Mouse (Mus musculus) embryonic facial prominence, embryonic 13.5 days (tissue): ENCODE results near the gene Itpr1. TPM values are rescaled to one million over a fixed set of nuclear protein-coding genes. Genes with fewer than 3 reads are reported as not detected.

ENCODE experiments used
- ATAC-seq: fragments of 200-750 bp; cut with Nextera tagmentation; 2 replicates; pipeline ENCODE4 v1.8.0; 2017; ENCODE audit warnings: low read depth; ENCODE audit not compliant: insufficient number of reproducible peaks, insufficient read depth, low FRiP score, low TSS enrichment
- H3K27ac ChIP-seq: fragments of 300-500 bp; sonication (generic); 2 replicates; pipeline ENCODE4 v1.5.1; 2015; ENCODE audit warnings: moderate library complexity, mild to moderate bottlenecking, inconsistent platforms
- H3K27me3 ChIP-seq: fragments of 300-500 bp; sonication (generic); 2 replicates; pipeline ENCODE4 v1.6.1; 2015; ENCODE audit warnings: mild to moderate bottlenecking, inconsistent platforms
- H3K36me3 ChIP-seq: fragments of 300-500 bp; sonication (generic); 2 replicates; pipeline ENCODE4 v1.6.1; 2015; ENCODE audit warnings: mild to moderate bottlenecking, inconsistent platforms
- H3K4me1 ChIP-seq: fragments of 300-500 bp; sonication (generic); 2 replicates; pipeline ENCODE4 v1.6.1; 2015; ENCODE audit warnings: inconsistent platforms
- H3K4me2 ChIP-seq: fragments of 300-500 bp; sonication (generic); 2 replicates; pipeline ENCODE4 v1.6.1; 2015; ENCODE audit warnings: moderate library complexity, mild to moderate bottlenecking, inconsistent platforms
- H3K4me3 ChIP-seq: fragments of 300-500 bp; sonication (generic); 2 replicates; pipeline ENCODE4 v1.5.1; 2015; ENCODE audit warnings: mild to moderate bottlenecking, inconsistent platforms
- H3K9ac ChIP-seq: fragments of 300-500 bp; sonication (generic); 2 replicates; pipeline ENCODE4 v1.6.1; 2015; ENCODE audit warnings: mild to moderate bottlenecking, inconsistent platforms
- H3K9me3 ChIP-seq: fragments of 300-500 bp; sonication (generic); 2 replicates; pipeline ENCODE4 v1.6.1; 2016; ENCODE audit warnings: inconsistent platforms
- WGBS: fragments of 180-500 bp; shearing (Covaris S2); methylation state at CpG from one replicate; pipeline ENCODE4 v1.1.7; 2015; ENCODE audit warnings: mixed read lengths; 5-methylcytosine and 5-hydroxymethylcytosine counted together
- polyA plus RNA-seq: library from polyadenylated mRNA; unstranded; fragments of >200 nt; fragmentation: Nextera tagmentation; extraction: Ambion mirVana; gene quantifications from 2 replicates; pipeline ENCODE4 v1.2.1, GENCODE M21; 2015

Gene Itpr1
- polyA plus RNA-seq, 1 experiment from 2014 or later = 7.8 TPM

DNA sequence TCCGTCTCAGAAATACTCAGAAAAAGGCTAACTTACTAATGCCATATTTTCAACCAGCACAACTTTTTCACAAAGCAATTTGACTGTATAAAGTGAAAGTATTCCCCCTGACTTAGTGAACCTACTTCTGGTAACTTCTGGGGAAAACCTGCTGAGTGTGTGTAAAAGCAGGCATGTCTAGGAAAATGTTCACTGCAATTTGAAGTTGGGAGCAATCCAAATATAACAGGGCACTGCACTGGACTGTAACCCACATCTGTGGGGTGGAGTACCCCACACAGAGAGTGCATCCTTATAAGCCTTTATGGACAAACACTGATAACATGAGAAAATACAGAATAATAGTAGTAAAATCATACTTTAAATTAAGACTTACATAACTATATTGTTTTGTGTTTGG lies 303.4 kb downstream of the Itpr1 start:
- no peaks in the 10 kb centered on the region for H3K9me3 ChIP-seq
- H3K27ac ChIP-seq = no peak overlapping the region
- 66% methylated on average over 1 of the region's 1 CpGs for WGBS
- no peak for ATAC-seq
- H3K4me3 ChIP-seq = no peak overlapping the region
- no peak overlapping the region for H3K4me2 ChIP-seq
- H3K9ac ChIP-seq = no peak overlapping the region
- H3K27me3 ChIP-seq = no peaks in the 10 kb centered on the region
- peaks cover 8% of the 10 kb centered on the region; the same call in 1 of the 2 replicates for H3K36me3 ChIP-seq
- peaks cover 12% of the 10 kb centered on the region for H3K4me1 ChIP-seq

DNA sequence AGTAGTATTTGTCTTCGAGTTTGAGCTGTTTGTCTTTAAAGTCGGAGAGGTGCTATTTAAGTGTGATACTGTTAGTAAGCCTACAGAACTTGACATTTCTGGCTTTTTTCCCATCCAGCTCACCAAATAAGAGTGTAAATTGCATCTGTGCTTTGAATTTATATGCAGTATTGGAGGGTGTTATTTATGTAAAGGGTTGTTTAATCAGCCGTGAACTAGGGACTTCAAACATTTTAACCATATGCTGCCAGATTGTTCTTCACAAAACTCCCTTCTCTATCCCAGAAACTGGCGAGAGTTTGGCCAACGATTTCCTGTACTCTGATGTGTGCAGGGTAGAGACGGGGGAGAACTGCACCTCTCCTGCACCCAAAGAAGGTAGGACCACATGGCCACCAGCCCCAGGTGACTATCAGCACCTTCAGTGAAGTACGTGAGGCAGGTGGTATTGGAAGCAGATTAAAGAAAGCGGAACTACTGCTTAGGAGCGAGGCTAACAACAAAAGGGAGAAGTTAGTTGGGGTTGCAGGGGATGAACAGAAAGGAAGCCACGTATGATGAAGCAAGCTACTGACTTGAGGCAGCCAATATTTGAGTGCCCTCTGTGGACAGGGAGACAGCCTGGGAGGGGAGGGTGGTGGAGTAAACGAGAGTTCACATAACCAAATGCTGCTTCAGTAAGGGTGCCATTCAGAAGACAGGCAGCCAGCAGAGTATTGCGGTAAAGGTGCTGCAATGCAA lies 304.5 kb downstream of the Itpr1 start:
- Histone ChIP-seq H3K4me2 (no peak overlapping the region), H3K4me1 (peaks cover 12% of the 10 kb centered on the region), H3K27ac (no peak overlapping the region), H3K4me3 (no peak overlapping the region), H3K36me3 (peaks cover 8% of the 10 kb centered on the region; the same call in 1 of the 2 replicates), H3K9me3 (no peaks in the 10 kb centered on the region), H3K27me3 (no peaks in the 10 kb centered on the region), H3K9ac (no peak overlapping the region)
- 80% methylated on average over 12 of the region's 12 CpGs for WGBS
- ATAC-seq = no peak

GRCm38 (mm10) chr6:108517986-108518385 lies 305.1 kb downstream of the Itpr1 start:
- no peak overlapping the region for H3K27ac ChIP-seq
- no peak for ATAC-seq
- H3K9ac ChIP-seq = no peak overlapping the region
- H3K9me3 ChIP-seq = no peaks in the 10 kb centered on the region
- WGBS = 97% methylated on average over 1 of the region's 1 CpGs
- H3K36me3 ChIP-seq = peaks cover 8% of the 10 kb centered on the region; the same call in 1 of the 2 replicates
- H3K27me3 ChIP-seq = no peaks in the 10 kb centered on the region
- H3K4me2 ChIP-seq = no peak overlapping the region
- H3K4me1 ChIP-seq = peaks cover 12% of the 10 kb centered on the region
- no peak overlapping the region for H3K4me3 ChIP-seq

DNA sequence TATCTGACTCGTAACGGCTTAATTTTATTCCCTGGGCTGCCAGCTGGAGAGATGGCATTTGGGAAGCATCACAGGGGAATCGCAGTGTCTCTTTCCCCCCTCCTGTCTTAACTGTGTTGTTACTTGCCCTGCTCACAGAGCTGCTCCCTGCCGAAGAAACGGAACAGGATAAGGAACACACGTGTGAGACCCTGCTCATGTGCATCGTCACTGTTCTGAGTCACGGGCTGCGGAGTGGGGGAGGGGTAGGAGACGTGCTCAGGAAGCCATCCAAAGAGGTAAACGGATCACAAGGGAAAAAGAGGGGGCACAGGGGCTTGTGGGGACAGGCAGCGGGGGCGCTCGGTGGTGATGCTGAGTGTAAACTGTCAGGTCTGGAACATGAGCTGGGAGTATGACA lies 305.7 kb downstream of the Itpr1 start:
- no peak overlapping the region for H3K27ac ChIP-seq
- WGBS = 45% methylated on average over 14 of the region's 14 CpGs
- peaks cover 12% of the 10 kb centered on the region for H3K4me1 ChIP-seq
- ATAC-seq = no peak
- H3K27me3 ChIP-seq = no peaks in the 10 kb centered on the region
- H3K9me3 ChIP-seq = no peaks in the 10 kb centered on the region
- H3K4me3 ChIP-seq = no peak overlapping the region
- peaks cover 12% of the 10 kb centered on the region for H3K36me3 ChIP-seq
- H3K4me2 ChIP-seq = peak overlapping the region; percentile 31; the same call in 1 of the 2 replicates
- H3K9ac ChIP-seq = no peak overlapping the region

DNA sequence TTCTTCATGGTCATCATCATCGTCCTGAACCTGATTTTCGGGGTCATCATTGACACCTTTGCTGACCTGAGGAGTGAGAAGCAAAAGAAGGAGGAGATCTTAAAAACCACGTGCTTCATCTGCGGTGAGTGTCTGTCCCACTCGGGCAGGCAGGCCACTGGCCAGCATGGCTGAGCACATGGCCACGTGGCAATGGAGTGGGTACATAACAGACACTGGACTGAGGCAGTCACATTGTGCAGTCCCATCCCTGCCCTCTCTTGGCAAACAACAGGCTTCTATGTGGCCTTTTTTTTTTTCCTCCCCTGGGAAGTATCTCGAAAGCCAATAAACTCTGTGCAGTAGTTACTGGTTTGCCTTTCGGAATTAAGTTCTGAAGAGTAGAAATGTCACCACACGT lies 306.4 kb downstream of the Itpr1 start:
- no peak overlapping the region for H3K4me2 ChIP-seq
- H3K4me1 ChIP-seq = peaks cover 12% of the 10 kb centered on the region
- peaks cover 12% of the 10 kb centered on the region for H3K36me3 ChIP-seq
- no peaks in the 10 kb centered on the region for H3K9me3 ChIP-seq
- no peak for ATAC-seq
- no peak overlapping the region for H3K4me3 ChIP-seq
- no peak overlapping the region for H3K27ac ChIP-seq
- no peak overlapping the region for H3K9ac ChIP-seq
- 89% methylated on average over 9 of the region's 9 CpGs for WGBS
- no peaks in the 10 kb centered on the region for H3K27me3 ChIP-seq

DNA sequence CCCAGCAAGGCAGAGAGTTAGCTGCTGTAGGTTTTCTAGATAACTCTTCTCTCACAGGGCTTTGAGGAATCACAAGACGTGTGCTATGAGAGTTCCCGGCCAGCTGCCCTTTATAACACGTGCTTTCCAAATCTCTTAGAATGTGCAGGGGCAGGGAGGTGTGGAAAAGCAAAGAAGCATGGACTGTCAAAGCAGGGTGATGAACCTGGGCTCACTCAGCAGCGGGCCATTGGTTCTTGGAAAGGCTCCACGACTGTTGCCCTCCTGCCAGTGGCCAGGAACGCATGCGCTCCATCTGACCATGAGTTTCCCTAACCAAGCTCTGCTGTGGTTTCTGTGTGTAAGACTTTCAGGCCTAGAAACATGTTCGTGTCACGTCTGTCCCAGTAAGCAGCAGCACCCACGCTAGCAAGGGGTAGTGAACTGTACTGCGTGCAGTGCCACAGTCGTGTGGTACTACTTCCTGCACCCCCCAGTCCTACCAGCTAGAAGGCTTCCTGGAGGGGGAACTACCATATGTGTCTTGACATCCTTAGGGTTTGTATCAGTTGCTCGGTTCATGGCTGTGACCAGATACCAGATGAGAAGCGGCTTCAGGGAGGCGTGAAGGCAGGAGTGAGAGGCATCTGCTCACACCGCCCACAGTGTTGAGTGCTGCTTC lies 311.2 kb downstream of the Itpr1 start:
- H3K4me3 ChIP-seq = no peak overlapping the region
- WGBS = 91% methylated on average over 16 of the region's 16 CpGs
- no peak overlapping the region for H3K4me2 ChIP-seq
- H3K27me3 ChIP-seq = no peaks in the 10 kb centered on the region
- peaks cover 3% of the 10 kb centered on the region; the same call in 1 of the 2 replicates for H3K4me1 ChIP-seq
- no peak for ATAC-seq
- no peak overlapping the region for H3K9ac ChIP-seq
- H3K36me3 ChIP-seq = peaks cover 14% of the 10 kb centered on the region; the same call in 1 of the 2 replicates
- no peak overlapping the region for H3K27ac ChIP-seq
- no peaks in the 10 kb centered on the region for H3K9me3 ChIP-seq

GRCm38 (mm10) chr6:108524617-108525010 lies 311.7 kb downstream of the Itpr1 start:
- Histone ChIP-seq H3K27me3 (no peaks in the 10 kb centered on the region), H3K27ac (no peak overlapping the region), H3K4me3 (no peak overlapping the region), H3K9ac (no peak overlapping the region), H3K4me2 (no peak overlapping the region), H3K36me3 (peaks cover 10% of the 10 kb centered on the region; the same call in 1 of the 2 replicates), H3K9me3 (no peaks in the 10 kb centered on the region), H3K4me1 (no peaks in the 10 kb centered on the region)
- 92% methylated on average over 10 of the region's 10 CpGs for WGBS
- no peak for ATAC-seq

DNA sequence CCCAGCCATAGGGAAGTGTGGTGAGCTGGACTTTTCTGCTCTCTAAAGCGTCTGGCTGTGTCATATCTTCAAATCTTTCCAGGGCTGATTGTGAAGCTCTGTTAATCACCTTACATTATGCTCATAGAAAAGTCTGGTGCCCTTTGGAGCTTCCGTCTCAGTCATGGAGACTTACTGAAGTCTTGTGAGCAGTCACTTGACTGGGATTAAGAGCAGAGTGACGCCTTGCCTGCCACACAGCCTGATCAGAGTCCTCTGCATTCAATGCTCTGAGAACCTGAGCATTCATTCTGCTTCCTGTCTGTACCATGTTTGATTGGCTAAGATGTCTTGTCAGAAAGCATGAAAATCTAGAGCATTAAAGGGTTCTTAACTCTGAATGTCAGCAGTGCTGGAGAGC lies 314.7 kb downstream of the Itpr1 start:
- ATAC-seq = no peak
- Histone ChIP-seq H3K4me2 (no peak overlapping the region), H3K9ac (no peak overlapping the region), H3K27ac (no peak overlapping the region), H3K27me3 (no peaks in the 10 kb centered on the region), H3K4me1 (peaks cover 10% of the 10 kb centered on the region), H3K4me3 (no peak overlapping the region), H3K9me3 (no peaks in the 10 kb centered on the region), H3K36me3 (peaks cover 6% of the 10 kb centered on the region; the same call in 1 of the 2 replicates)
- 77% methylated on average over 3 of the region's 3 CpGs for WGBS

- ATAC-seq = no peak
- peaks cover 6% of the 10 kb centered on the region; the same call in 1 of the 2 replicates for H3K36me3 ChIP-seq
- H3K4me3 ChIP-seq = no peak overlapping the region
- no peak overlapping the region for H3K9ac ChIP-seq
- no peaks in the 10 kb centered on the region for H3K27me3 ChIP-seq
- no peaks in the 10 kb centered on the region for H3K9me3 ChIP-seq
- H3K27ac ChIP-seq = no peak overlapping the region
- peaks cover 13% of the 10 kb centered on the region for H3K4me1 ChIP-seq
- no peak overlapping the region for H3K4me2 ChIP-seq
Measured at GRCm38 (mm10) chr6:108527993-108528392, 315.1 kb downstream of the Itpr1 start.

DNA sequence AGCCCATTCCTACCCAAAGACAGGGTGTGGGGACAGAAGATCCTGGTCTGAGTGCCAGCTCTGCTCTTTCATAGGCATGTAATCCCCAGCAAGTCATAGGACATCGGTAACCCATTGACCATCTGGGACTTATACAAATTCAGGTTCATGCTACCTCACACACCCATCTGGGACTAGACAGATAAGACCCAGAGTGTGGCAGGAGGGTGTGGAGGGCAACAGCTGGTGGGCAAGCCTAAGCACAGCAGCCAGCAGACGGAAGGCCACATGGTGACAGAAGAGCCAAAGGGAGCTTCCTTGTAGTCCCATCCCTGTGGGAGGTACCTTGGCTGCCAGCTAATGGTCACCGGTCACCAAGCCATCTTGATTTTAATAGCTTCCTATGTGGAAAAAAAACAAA lies 316.3 kb downstream of the Itpr1 start:
- Histone ChIP-seq H3K4me1 (peaks cover 13% of the 10 kb centered on the region), H3K27ac (no peak overlapping the region), H3K9me3 (no peaks in the 10 kb centered on the region), H3K27me3 (no peaks in the 10 kb centered on the region), H3K4me3 (no peak overlapping the region), H3K9ac (no peak overlapping the region), H3K36me3 (0 out of 2 replicates have a peak, but pooled peaks cover 2% of the 10 kb centered on the region), H3K4me2 (no peak overlapping the region)
- WGBS = 93% methylated on average over 3 of the region's 3 CpGs
- ATAC-seq = no peak

DNA sequence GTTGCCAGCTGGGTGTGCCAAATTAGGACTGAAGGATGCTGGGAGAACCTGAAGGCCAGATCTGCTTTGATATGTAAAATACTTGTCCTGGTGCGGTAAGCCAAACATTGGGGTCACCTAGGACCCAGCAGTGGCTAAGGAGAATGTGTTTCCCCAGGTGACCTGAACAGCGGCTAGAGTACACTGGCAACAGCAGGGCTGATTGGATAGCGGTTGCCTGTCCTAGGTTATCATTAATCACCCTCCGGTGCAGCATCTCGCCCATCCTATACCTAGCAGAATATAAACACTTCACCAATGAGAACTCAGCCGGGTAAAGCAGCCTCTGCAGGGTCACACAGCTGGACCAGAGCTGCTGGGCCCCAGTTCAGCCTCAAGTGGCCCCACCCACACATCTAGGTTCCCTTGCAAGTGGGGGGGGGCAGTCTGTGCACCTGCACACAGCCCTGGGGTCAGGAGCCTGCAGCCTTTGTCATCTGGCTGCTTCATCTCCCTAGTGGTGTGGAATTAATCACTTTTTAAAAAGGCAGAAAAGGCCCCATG lies 318.0 kb downstream of the Itpr1 start:
- Histone ChIP-seq H3K4me1 (peaks cover 17% of the 10 kb centered on the region), H3K4me3 (no peak overlapping the region), H3K36me3 (0 out of 2 replicates have a peak, but pooled peaks cover 2% of the 10 kb centered on the region), H3K4me2 (no peak overlapping the region), H3K9me3 (no peaks in the 10 kb centered on the region), H3K27ac (no peak overlapping the region), H3K27me3 (no peaks in the 10 kb centered on the region), H3K9ac (no peak overlapping the region)
- peak; percentile 26; the same call in 1 of the 2 replicates for ATAC-seq
- WGBS = 46% methylated on average over 6 of the region's 6 CpGs
